10 mouse cellular contexts compared by ENCODE assay signal in genomic region chr14:25488097-25488613, GRCm38 (mm10). TPM values are rescaled to one million over a fixed set of nuclear protein-coding genes. Genes with fewer than 3 reads are reported as not detected.
DNase-seq lines count a peak whose midpoint lies in the region; ATAC-seq and TF ChIP-seq lines count a peak whose summit lies in the region.
"Had no signal": no experiment of that assay in that cellular context is flagged by ENCODE, and none has a peak within 500 bp of the region (broad histone marks: within the 10 kb centered on the region; RNA-seq: fewer than 3 reads in every experiment).

No protein-coding gene starts in this region.

- H3K4me2 ChIP-seq in intestine, embryonic 16.5 days (ENCODE audit: low read depth, low read length): no peak overlapping the region
- no peak overlapping the region for H3K4me2 ChIP-seq in stomach, postnatal 0 days (replicated peaks; ENCODE audit: low read depth)
- H3K4me2 ChIP-seq: embryonic facial prominence, embryonic 12.5 days; neural tube, embryonic 12.5 days had no signal

- ATAC-seq in intestine, embryonic 16.5 days: no peak
- peak; percentile 23; the same call in 1 of the 2 replicates for ATAC-seq in stomach, postnatal 0 days (ENCODE audit: low FRiP score, low TSS enrichment)
- ATAC-seq in megakaryocyte progenitor cell, adult 5-6 weeks (replicated peaks; ENCODE audit: poor library complexity): no peak

- no peak for TF ChIP-seq EP300 in stomach, postnatal 0 days (optimal IDR thresholded peaks at IDR 0.05)

- peak overlapping the region; percentile 43 for H3K9ac ChIP-seq in intestine, embryonic 16.5 days (ENCODE audit: low read depth, low read length)
- no peak overlapping the region for H3K9ac ChIP-seq in stomach, postnatal 0 days (ENCODE audit: low read length)
- H3K9ac ChIP-seq: embryonic facial prominence, embryonic 12.5 days; neural tube, embryonic 12.5 days had no signal

- TF ChIP-seq CTCF in stomach, postnatal 0 days (IDR thresholded peaks at IDR 0.05; ENCODE audit: low read depth): peak; percentile 30

- H3K4me3 ChIP-seq in intestine, embryonic 16.5 days (ENCODE audit: low read length): no peak overlapping the region
- no peak overlapping the region for H3K4me3 ChIP-seq in stomach, postnatal 0 days (ENCODE audit: low read depth, low read length)
- H3K4me3 ChIP-seq: embryonic facial prominence, embryonic 12.5 days; neural tube, embryonic 12.5 days had no signal

- H3K4me1 ChIP-seq in intestine, embryonic 16.5 days (ENCODE audit: control insufficient read depth, insufficient read depth, low read length): peaks cover 82% of the 10 kb centered on the region
- peaks cover 24% of the 10 kb centered on the region for H3K4me1 ChIP-seq in stomach, postnatal 0 days (replicated peaks; ENCODE audit: control insufficient read depth, insufficient read depth)

- no peaks in the 10 kb centered on the region for H3K36me3 ChIP-seq in intestine, embryonic 16.5 days (ENCODE audit: control insufficient read depth, insufficient read depth, low read length)
- H3K36me3 ChIP-seq in stomach, postnatal 0 days (ENCODE audit: control insufficient read depth, insufficient read depth, low read length): no peaks in the 10 kb centered on the region
- H3K36me3 ChIP-seq: embryonic facial prominence, embryonic 12.5 days; neural tube, embryonic 12.5 days had no signal

- H3K27me3 ChIP-seq in intestine, embryonic 16.5 days (replicated peaks; ENCODE audit: control insufficient read depth, insufficient read depth, low read length): no peaks in the 10 kb centered on the region
- H3K27me3 ChIP-seq in stomach, postnatal 0 days (ENCODE audit: control insufficient read depth, insufficient read depth, low read length): no peaks in the 10 kb centered on the region
- H3K27me3 ChIP-seq: embryonic facial prominence, embryonic 12.5 days; neural tube, embryonic 12.5 days had no signal

- DNase-seq in adrenal gland, adult (ENCODE audit: inconsistent age in 2 of 2, low spot score in 1 of 2): peak; percentile 76 to 91
- DNase-seq in adrenal gland, postnatal 4 days (ENCODE audit: low spot score in 2 of 2): no peak
- peak; percentile 44 for DNase-seq in NIH3T3 (ENCODE audit: low read depth)
- peak; percentile 90 for DNase-seq in fibroblast of lung, adult 2 months (ENCODE audit: low read depth)
- DNase-seq in lung, postnatal 10 days: peak; percentile 81
- no peak for DNase-seq in stomach, postnatal 0 days (ENCODE audit: low spot score)

- 55% methylated on average over 6 of the region's 6 CpGs for WGBS in intestine, embryonic 16.5 days
- 54% methylated on average over 6 of the region's 6 CpGs for WGBS in stomach, postnatal 0 days

- H3K27ac ChIP-seq in intestine, embryonic 16.5 days (ENCODE audit: low read length): peak overlapping the region; percentile 1; the same call in 1 of the 2 replicates
- H3K27ac ChIP-seq in stomach, postnatal 0 days (replicated peaks): peak overlapping the region; percentile 74
- H3K27ac ChIP-seq: neural tube, embryonic 12.5 days had no signal

- H3K9me3 ChIP-seq in intestine, embryonic 16.5 days (ENCODE audit: control insufficient read depth, low read length): no peaks in the 10 kb centered on the region
- H3K9me3 ChIP-seq in stomach, postnatal 0 days (ENCODE audit: control insufficient read depth, low read length): no peaks in the 10 kb centered on the region
- H3K9me3 ChIP-seq: embryonic facial prominence, embryonic 12.5 days; neural tube, embryonic 12.5 days had no signal

RNA-seq across cellular contexts. Expression of gene Zmiz1, which starts 29.2 kb away (rescaled TPM):
- total RNA-seq in adrenal gland, postnatal 4 days (2021): 100 to 1,000 TPM; 105 to 122 TPM
- polyA plus RNA-seq in intestine, embryonic 16.5 days (2015; fragmentation: Nextera tagmentation; extraction: Ambion mirVana): 21.2 and 22.3 TPM in 2 replicates
- polyA plus RNA-seq in stomach, postnatal 0 days (2015; fragmentation: Nextera tagmentation; extraction: Ambion mirVana): 13.0 and 13.8 TPM in 2 replicates
- total RNA-seq in megakaryocyte progenitor cell, adult 5-6 weeks (2015): 70.0 and 79.1 TPM in 2 replicates
- 8.2 and 9.3 TPM in 2 replicates for total RNA-seq in megakaryocyte progenitor cell, adult 5-6 weeks (2017)

Comparison
In these comparisons a context has a peak if more than half of its experiments do, and no peak if none do; other contexts are left out.
1. DNase-seq: peak in adrenal gland, adult (2 of 2), NIH3T3 (single experiment), fibroblast of lung, adult 2 months (single experiment) and lung, postnatal 10 days (single experiment); none in adrenal gland, postnatal 4 days (0 of 2) and stomach, postnatal 0 days (single experiment).